Mouse (Mus musculus) duodenum, adult 2 months (tissue): ENCODE results near the gene Ints6l. TPM values are rescaled to one million over a fixed set of nuclear protein-coding genes. Genes with fewer than 3 reads are reported as not detected.

Source experiments
- polyA plus RNA-seq: library from polyadenylated mRNA; depleted of rRNA; stranded (reverse); fragments of >200 nt; gene quantifications from 2 replicates; pipeline ENCODE4 v1.2.3, GENCODE M21; 2012; ENCODE audit warnings: low replicate concordance; rRNA removed

Gene Ints6l
- polyA plus RNA-seq = 0.68 and 2.9 TPM in 2 replicates

GRCm38 (mm10) chrX:56454671-56455371 lies at the start of gene Ints6l:
Gene Ints6l, plus strand, starts transcription at chrX:56454857.

GRCm38 (mm10) chrX:56447524-56448015 lies 7.1 kb upstream of the Ints6l start, which contains the start of gene Gm2174:
Gene Gm2174, plus strand, starts transcription at chrX:56447965.

GRCm38 (mm10) chrX:56524442-56524841 lies 69.8 kb downstream of the Ints6l start, which contains the start of gene Gm10477:
Gene Gm10477, plus strand, starts transcription at chrX:56524742.

GRCm38 (mm10) chrX:56549506-56549905 lies 94.8 kb downstream of the Ints6l start, which contains the start of gene Gm648:
Gene Gm648, minus strand, starts transcription at chrX:56549606.

Other genes with a start within 250 kb of the Ints6l start
- gene Gm773, start 242.0 kb upstream of the Ints6l start, polyA plus RNA-seq = not detected in 2 replicates
- not detected in 2 replicates for gene Zfp449, start 108.5 kb upstream of the Ints6l start, polyA plus RNA-seq
- 0.06 and 1.1 TPM in 2 replicates for gene Smim10l2a, start 80.3 kb upstream of the Ints6l start, polyA plus RNA-seq
- not detected in 2 replicates for gene Gm2174, start 6.9 kb upstream of the Ints6l start, polyA plus RNA-seq
- not detected in 2 replicates for gene Gm10477, start 69.9 kb downstream of the Ints6l start, polyA plus RNA-seq
- gene Gm648, start 94.7 kb downstream of the Ints6l start, polyA plus RNA-seq = not detected in 2 replicates
- gene Mmgt1, start 143.2 kb downstream of the Ints6l start, polyA plus RNA-seq = 1.1 and 1.5 TPM in 2 replicates
- gene Slc9a6, start 154.9 kb downstream of the Ints6l start, polyA plus RNA-seq = 8.8 and 9.3 TPM in 2 replicates